In the genomic region with DNA sequence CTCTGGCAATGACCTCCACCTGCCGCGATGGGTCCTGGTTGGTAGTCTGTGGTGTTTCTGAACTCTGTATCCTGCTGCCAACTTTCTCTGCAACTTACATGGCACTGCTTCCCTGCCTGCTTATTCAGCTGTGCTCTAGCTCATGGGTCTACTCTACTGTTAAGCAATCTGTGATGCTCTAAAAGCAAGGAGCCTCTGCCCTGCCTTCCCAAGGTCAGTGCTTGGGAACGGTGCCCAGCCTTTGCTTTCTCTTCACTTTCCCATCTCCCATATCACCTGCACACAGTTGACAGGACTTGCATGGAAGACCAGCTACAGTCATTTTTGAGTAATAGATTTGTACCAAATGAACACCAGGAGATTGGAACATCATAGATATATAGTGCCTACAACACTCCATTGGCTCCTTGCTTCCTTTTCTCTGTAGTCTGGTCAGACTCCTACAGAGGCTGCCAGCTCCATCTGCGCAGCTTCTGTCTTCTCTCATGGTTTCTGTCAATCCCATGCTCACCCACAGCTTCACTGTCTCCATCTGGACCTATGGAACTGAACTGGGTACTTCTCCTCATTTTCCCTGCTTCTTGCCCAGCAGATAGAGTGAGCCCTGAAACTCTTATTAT, we compare ENCODE assay signal across 13 mouse cellular contexts.
DNase-seq lines count a peak whose midpoint lies in the region; ATAC-seq and TF ChIP-seq lines count a peak whose summit lies in the region.
"Had no signal": no experiment of that assay in that cellular context is flagged by ENCODE, and none has a peak within 500 bp of the region (broad histone marks: within the 10 kb centered on the region; RNA-seq: fewer than 3 reads in every experiment).

No protein-coding gene starts in this region.

- no peak overlapping the region for H3K4me3 ChIP-seq in layer of hippocampus, adult 2 months
- H3K4me3 ChIP-seq in kidney, adult 2 months (ENCODE audit: insufficient read depth, low read depth, low read length) = no peak overlapping the region
- H3K4me3 ChIP-seq: hindbrain, embryonic 15.5 days; limb, embryonic 15.5 days; midbrain, embryonic 10.5 days; neural tube, embryonic 12.5 days had no signal

- intact Hi-C loops in left cerebral cortex, postnatal 4 days (cut with DNase I) = no loop called here

- 90% methylated on average over 4 of the region's 4 CpGs for WGBS in kidney, adult 2 months

- peak overlapping the region; percentile 84 for H3K27ac ChIP-seq in layer of hippocampus, adult 2 months
- H3K27ac ChIP-seq in kidney, adult 2 months (ENCODE audit: insufficient read depth, low read depth, low read length) = no peak overlapping the region
- H3K27ac ChIP-seq: hindbrain, embryonic 15.5 days; limb, embryonic 15.5 days; midbrain, embryonic 10.5 days; neural tube, embryonic 12.5 days had no signal

- no peaks in the 10 kb centered on the region for H3K36me3 ChIP-seq in kidney, adult 2 months (ENCODE audit: control insufficient read depth, insufficient read depth, low read length)
- H3K36me3 ChIP-seq: hindbrain, embryonic 15.5 days; limb, embryonic 15.5 days; midbrain, embryonic 10.5 days; neural tube, embryonic 12.5 days had no signal

- no peaks in the 10 kb centered on the region for H3K4me1 ChIP-seq in kidney, adult 2 months (ENCODE audit: control insufficient read depth, insufficient read depth, low read length)
- H3K4me1 ChIP-seq: hindbrain, embryonic 15.5 days; limb, embryonic 15.5 days; midbrain, embryonic 10.5 days; neural tube, embryonic 12.5 days had no signal

- TF ChIP-seq POLR2A in kidney, adult 2 months (IDR thresholded peaks at IDR 0.05; ENCODE audit: low read depth, low read length) = no peak

- ATAC-seq in cerebellum, adult (ENCODE audit: insufficient number of reproducible peaks, low FRiP score, low TSS enrichment) = peak; percentile 73

- no peak for TF ChIP-seq CTCF in layer of hippocampus, adult 2 months (conservative IDR thresholded peaks at IDR 0.05)
- no peak for TF ChIP-seq CTCF in kidney, adult 2 months (conservative IDR thresholded peaks at IDR 0.05; ENCODE audit: insufficient read depth, insufficient read length, low read depth, low read length)

- H3K27me3 ChIP-seq in kidney, adult 2 months (replicated peaks; ENCODE audit: control insufficient read depth, insufficient read depth, low read length) = no peaks in the 10 kb centered on the region
- H3K27me3 ChIP-seq: hindbrain, embryonic 15.5 days; limb, embryonic 15.5 days; neural tube, embryonic 12.5 days had no signal

- peak; percentile 53 for DNase-seq in cerebellum, adult 11-12 months
- peak; percentile 62 to 81 for DNase-seq in layer of hippocampus, adult 2 months (ENCODE audit: low spot score in 2 of 2)
- peak; percentile 45 for DNase-seq in left cerebral cortex, postnatal 4 days
- no peak for DNase-seq in retina, embryonic 14.5 days (ENCODE audit: low spot score)
- DNase-seq in embryo, embryonic 10.5 days (ENCODE audit: low spot score) = no peak
- DNase-seq in kidney, adult 2 months = no peak
- DNase-seq: kidney, postnatal 10 days; lung, embryonic 14.5 days had no signal

Comparison
In these comparisons a context has a peak if more than half of its experiments do, and no peak if none do; other contexts are left out.
1. DNase-seq: peak in cerebellum, adult 11-12 months (single experiment), layer of hippocampus, adult 2 months (2 of 2) and left cerebral cortex, postnatal 4 days (single experiment); none in retina, embryonic 14.5 days (single experiment), embryo, embryonic 10.5 days (single experiment) and kidney, adult 2 months (single experiment).